Mouse (Mus musculus): Measurements from ENCODE around the gene Mme. TPM values are rescaled to one million over a fixed set of nuclear protein-coding genes. Genes with fewer than 3 reads are reported as not detected.

Gene Mme
- total RNA-seq, 2 experiments from 2014 or later = 10.5 to 11.1 TPM

Other genes with a start within 250 kb of the Mme start
- gene Gm34302, start 242.3 kb downstream of the Mme start, total RNA-seq (2021) = 100 to 1,000 TPM; 135 to 211 TPM